Mouse (Mus musculus) testis, adult 2 months (tissue): ENCODE results near the gene Adcy9. TPM values are rescaled to one million over a fixed set of nuclear protein-coding genes. Genes with fewer than 3 reads are reported as not detected.

ENCODE experiments used
- H3K27ac ChIP-seq: fragments of 200-500 bp; 2 replicates; pipeline ENCODE4 v1.5.1; 2012; ENCODE audit warnings: low read depth, low read length; ENCODE audit not compliant: control insufficient read depth, insufficient read depth
- H3K27me3 ChIP-seq: fragments of 200-500 bp; 2 replicates; pipeline ENCODE4 v1.6.1; 2012; ENCODE audit warnings: mild to moderate bottlenecking, low read length, moderate library complexity; ENCODE audit not compliant: control insufficient read depth, insufficient read depth
- H3K36me3 ChIP-seq: fragments of 200-500 bp; 2 replicates; pipeline ENCODE4 v1.6.1; 2012; ENCODE audit warnings: mild to moderate bottlenecking, low read length; ENCODE audit not compliant: control insufficient read depth, insufficient read depth
- H3K4me1 ChIP-seq: fragments of 200-500 bp; 2 replicates; pipeline ENCODE4 v1.6.1; 2012; ENCODE audit warnings: low read length; ENCODE audit not compliant: control insufficient read depth, insufficient read depth
- H3K4me3 ChIP-seq: fragments of 200-500 bp; 2 replicates; pipeline ENCODE4 v1.5.1; 2012; ENCODE audit warnings: low read depth, mild to moderate bottlenecking, low read length, moderate library complexity, mixed read lengths; ENCODE audit not compliant: control insufficient read depth
- CTCF ChIP-seq: fragments of 200-500 bp; IDR thresholded peaks from 2 replicates; pipeline ENCODE4 v1.5.1; 2012; ENCODE audit warnings: low read depth, mild to moderate bottlenecking, inconsistent platforms, low read length, moderate library complexity; ENCODE audit not compliant: control insufficient read depth, insufficient read depth, insufficient replicate concordance
- POLR2A ChIP-seq: fragments of 200-500 bp; IDR thresholded peaks from 2 replicates; pipeline ENCODE4 v1.6.1; 2012; ENCODE audit warnings: low read depth, mild to moderate bottlenecking, inconsistent platforms, low read length, moderate library complexity; ENCODE audit not compliant: control insufficient read depth
- polyA plus RNA-seq: library from polyadenylated mRNA; depleted of rRNA; stranded (reverse); fragments of >200 nt; gene quantifications from 2 replicates; pipeline ENCODE4 v1.2.3, GENCODE M21; 2012

Adcy9 gene
- polyA plus RNA-seq, 1 experiment = 3.4 TPM

GRCm38 (mm10) chr16:4449418-4449817 is 29.1 kb upstream of the Adcy9 start:
- no peaks in the 10 kb centered on the region for H3K36me3 ChIP-seq
- H3K4me3 ChIP-seq = no peak overlapping the region
- H3K27me3 ChIP-seq = no peaks in the 10 kb centered on the region
- no peak overlapping the region for H3K27ac ChIP-seq
- peaks cover 6% of the 10 kb centered on the region for H3K4me1 ChIP-seq
- TF ChIP-seq CTCF = no peak
- no peak for TF ChIP-seq POLR2A

- TF ChIP-seq POLR2A (no peak), CTCF (no peak)
- peaks cover 6% of the 10 kb centered on the region for H3K4me1 ChIP-seq
- H3K27me3 ChIP-seq = no peaks in the 10 kb centered on the region
- H3K27ac ChIP-seq = no peak overlapping the region
- no peak overlapping the region for H3K4me3 ChIP-seq
- H3K36me3 ChIP-seq = no peaks in the 10 kb centered on the region
Measured at GRCm38 (mm10) chr16:4448235-4448634, 27.9 kb upstream of the Adcy9 start.

- peaks cover 6% of the 10 kb centered on the region for H3K4me1 ChIP-seq
- no peaks in the 10 kb centered on the region for H3K36me3 ChIP-seq
- TF ChIP-seq CTCF (no peak), POLR2A (no peak)
- no peak overlapping the region for H3K4me3 ChIP-seq
- no peaks in the 10 kb centered on the region for H3K27me3 ChIP-seq
- no peak overlapping the region for H3K27ac ChIP-seq
Measured at GRCm38 (mm10) chr16:4446395-4446794, 26.1 kb upstream of the Adcy9 start.

GRCm38 (mm10) chr16:4444378-4444777 is 24.1 kb upstream of the Adcy9 start:
- H3K27me3 ChIP-seq = no peaks in the 10 kb centered on the region
- H3K27ac ChIP-seq = no peak overlapping the region
- peaks cover 6% of the 10 kb centered on the region for H3K4me1 ChIP-seq
- TF ChIP-seq POLR2A (no peak), CTCF (no peak)
- H3K4me3 ChIP-seq = no peak overlapping the region
- no peaks in the 10 kb centered on the region for H3K36me3 ChIP-seq

GRCm38 (mm10) chr16:4439302-4440066 is 19.2 kb upstream of the Adcy9 start:
- no peak overlapping the region for H3K27ac ChIP-seq
- no peaks in the 10 kb centered on the region for H3K27me3 ChIP-seq
- 0 out of 2 replicates have a peak, but pooled peaks cover 2% of the 10 kb centered on the region for H3K4me1 ChIP-seq
- TF ChIP-seq POLR2A (no peak), CTCF (no peak)
- no peaks in the 10 kb centered on the region for H3K36me3 ChIP-seq
- no peak overlapping the region for H3K4me3 ChIP-seq

GRCm38 (mm10) chr16:4436738-4437137 is 16.4 kb upstream of the Adcy9 start:
- Histone ChIP-seq H3K27ac (no peak overlapping the region), H3K4me1 (0 out of 2 replicates have a peak, but pooled peaks cover 2% of the 10 kb centered on the region), H3K36me3 (no peaks in the 10 kb centered on the region), H3K4me3 (no peak overlapping the region), H3K27me3 (no peaks in the 10 kb centered on the region)
- TF ChIP-seq CTCF (no peak), POLR2A (no peak)

- H3K27ac ChIP-seq = no peak overlapping the region
- TF ChIP-seq POLR2A (no peak), CTCF (no peak)
- H3K36me3 ChIP-seq = no peaks in the 10 kb centered on the region
- H3K4me3 ChIP-seq = no peak overlapping the region
- 0 out of 2 replicates have a peak, but pooled peaks cover 2% of the 10 kb centered on the region for H3K4me1 ChIP-seq
- no peaks in the 10 kb centered on the region for H3K27me3 ChIP-seq
Measured at GRCm38 (mm10) chr16:4435371-4435770, 15.1 kb upstream of the Adcy9 start.
